Mouse (Mus musculus): ENCODE measurements around the gene Hmox2. TPM values are rescaled to one million over a fixed set of nuclear protein-coding genes. Genes with fewer than 3 reads are reported as not detected.

Gene Hmox2
- total and polyA plus RNA-seq, 2 experiments from 2014 or later: 36.0 to 101 TPM

DNA sequence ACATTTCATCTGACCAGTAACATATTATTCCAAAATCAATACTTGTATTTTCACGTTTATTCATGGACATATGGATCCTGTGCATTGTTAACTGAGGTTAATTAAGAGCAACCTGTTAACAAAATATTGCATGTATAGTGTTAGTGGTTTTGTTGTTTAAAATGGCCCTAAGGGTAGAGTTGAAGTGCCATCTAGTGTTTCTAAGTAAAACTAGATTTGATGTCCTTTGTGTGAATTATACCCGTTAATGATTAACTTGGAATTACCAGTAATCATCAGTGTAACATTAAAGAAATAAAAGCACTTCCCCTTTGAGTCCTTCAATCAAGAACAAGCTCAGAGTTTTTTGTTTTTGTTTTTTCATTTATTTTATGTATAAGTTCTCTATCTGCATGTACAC is 65.2 kb downstream of the Hmox2 start:
- peak; percentile 45 for TF ChIP-seq CTCF (IDR thresholded peaks at IDR 0.05; ENCODE audit: low read depth)
- no peaks in the 10 kb centered on the region for H3K9me3 ChIP-seq (ENCODE audit: low read length)
- no peaks in the 10 kb centered on the region for H3K27me3 ChIP-seq (ENCODE audit: insufficient read depth, low read length)
- no peak for ATAC-seq
- H3K9ac ChIP-seq (replicated peaks; ENCODE audit: low read length): no peak overlapping the region
- no peak overlapping the region for H3K4me2 ChIP-seq (ENCODE audit: low read depth, low read length)
- H3K36me3 ChIP-seq (ENCODE audit: insufficient read depth, low read length): no peaks in the 10 kb centered on the region
- 56% methylated on average over 2 of the region's 2 CpGs for WGBS
- H3K4me1 ChIP-seq (ENCODE audit: insufficient read depth, low read length): peaks cover 23% of the 10 kb centered on the region
- no peak overlapping the region for H3K27ac ChIP-seq
- no peak for DNase-seq (ENCODE audit: low spot score)
- no peak overlapping the region for H3K4me3 ChIP-seq (ENCODE audit: low read length)

- Histone ChIP-seq H3K9me3 (ENCODE audit: low read length) (no peaks in the 10 kb centered on the region), H3K27ac (no peak overlapping the region), H3K9ac (replicated peaks; ENCODE audit: low read length) (no peak overlapping the region), H3K4me1 (ENCODE audit: insufficient read depth, low read length) (no peaks in the 10 kb centered on the region), H3K27me3 (ENCODE audit: insufficient read depth, low read length) (no peaks in the 10 kb centered on the region), H3K36me3 (ENCODE audit: insufficient read depth, low read length) (no peaks in the 10 kb centered on the region), H3K4me3 (ENCODE audit: low read length) (no peak overlapping the region), H3K4me2 (ENCODE audit: low read depth, low read length) (no peak overlapping the region)
- no peak for TF ChIP-seq CTCF (IDR thresholded peaks at IDR 0.05; ENCODE audit: low read depth)
- 81% methylated on average over 4 of the region's 4 CpGs for WGBS
- ATAC-seq (no peak), DNase-seq (ENCODE audit: low spot score) (no peak)
Observed at GRCm38 (mm10) chr16:4796631-4797030, 70.5 kb downstream of the Hmox2 start.

Other genes with a start within 250 kb of the Hmox2 start
- gene Srl, start 184.5 kb upstream of the Hmox2 start, total RNA-seq (2014; rRNA removed): 28.3 and 50.6 TPM in 2 replicates
- gene Srl, start 184.5 kb upstream of the Hmox2 start, polyA plus RNA-seq (2015; fragmentation: Nextera tagmentation; extraction: Ambion mirVana): 8.7 and 10.6 TPM in 2 replicates
- gene Tfap4, start 166.5 kb upstream of the Hmox2 start, total RNA-seq (2014; rRNA removed): 7.8 and 9.3 TPM in 2 replicates
- 7.0 and 7.6 TPM in 2 replicates for gene Tfap4, start 166.5 kb upstream of the Hmox2 start, polyA plus RNA-seq (2015; fragmentation: Nextera tagmentation; extraction: Ambion mirVana)
- 25.8 and 28.2 TPM in 2 replicates for gene Glis2, start 131.6 kb upstream of the Hmox2 start, total RNA-seq (2014; rRNA removed)
- 12.0 and 12.5 TPM in 2 replicates for gene Glis2, start 131.6 kb upstream of the Hmox2 start, polyA plus RNA-seq (2015; fragmentation: Nextera tagmentation; extraction: Ambion mirVana)
- 25.4 and 88.3 TPM in 2 replicates for gene Pam16, start 101.4 kb upstream of the Hmox2 start, total RNA-seq (2014; rRNA removed)
- 135 and 140 TPM in 2 replicates for gene Pam16, start 101.4 kb upstream of the Hmox2 start, polyA plus RNA-seq (2015; fragmentation: Nextera tagmentation; extraction: Ambion mirVana)
- gene Vasn, start 86.4 kb upstream of the Hmox2 start, total RNA-seq (2014; rRNA removed): 18.4 and 18.8 TPM in 2 replicates
- gene Vasn, start 86.4 kb upstream of the Hmox2 start, polyA plus RNA-seq (2015; fragmentation: Nextera tagmentation; extraction: Ambion mirVana): 6.1 and 7.3 TPM in 2 replicates
- gene Dnaja3, start 86.4 kb upstream of the Hmox2 start, total RNA-seq (2014; rRNA removed): 49.6 and 50.6 TPM in 2 replicates
- 52.9 and 54.3 TPM in 2 replicates for gene Dnaja3, start 86.4 kb upstream of the Hmox2 start, polyA plus RNA-seq (2015; fragmentation: Nextera tagmentation; extraction: Ambion mirVana)
- 41.4 and 43.3 TPM in 2 replicates for gene Coro7, start 46.6 kb upstream of the Hmox2 start, total RNA-seq (2014; rRNA removed)
- 29.1 and 30.2 TPM in 2 replicates for gene Coro7, start 46.6 kb upstream of the Hmox2 start, polyA plus RNA-seq (2015; fragmentation: Nextera tagmentation; extraction: Ambion mirVana)
- gene Nmral1, start 7.0 kb upstream of the Hmox2 start, total RNA-seq (2014; rRNA removed): 30.7 and 31.8 TPM in 2 replicates
- 33.1 and 35.4 TPM in 2 replicates for gene Nmral1, start 7.0 kb upstream of the Hmox2 start, polyA plus RNA-seq (2015; fragmentation: Nextera tagmentation; extraction: Ambion mirVana)
- 147 and 148 TPM in 2 replicates for gene Cdip1, start 63.9 kb downstream of the Hmox2 start, total RNA-seq (2014; rRNA removed)
- gene Cdip1, start 63.9 kb downstream of the Hmox2 start, polyA plus RNA-seq (2015; fragmentation: Nextera tagmentation; extraction: Ambion mirVana): 133 and 135 TPM in 2 replicates
- 0.47 TPM in 1 of 2 replicates, not detected in the other for gene 4930562C15Rik, start 109.1 kb downstream of the Hmox2 start, total RNA-seq (2014; rRNA removed)
- 0.29 and 0.31 TPM in 2 replicates for gene 4930562C15Rik, start 109.1 kb downstream of the Hmox2 start, polyA plus RNA-seq (2015; fragmentation: Nextera tagmentation; extraction: Ambion mirVana)
- 37.6 and 38.8 TPM in 2 replicates for gene Ubald1, start 154.0 kb downstream of the Hmox2 start, total RNA-seq (2014; rRNA removed)
- 66.3 and 66.6 TPM in 2 replicates for gene Ubald1, start 154.0 kb downstream of the Hmox2 start, polyA plus RNA-seq (2015; fragmentation: Nextera tagmentation; extraction: Ambion mirVana)
- gene Mgrn1, start 159.9 kb downstream of the Hmox2 start, total RNA-seq (2014; rRNA removed): 217 and 235 TPM in 2 replicates
- 123 and 126 TPM in 2 replicates for gene Mgrn1, start 159.9 kb downstream of the Hmox2 start, polyA plus RNA-seq (2015; fragmentation: Nextera tagmentation; extraction: Ambion mirVana)
- gene Nudt16l1, start 212.4 kb downstream of the Hmox2 start, total RNA-seq (2014; rRNA removed): 29.8 and 43.0 TPM in 2 replicates
- gene Nudt16l1, start 212.4 kb downstream of the Hmox2 start, polyA plus RNA-seq (2015; fragmentation: Nextera tagmentation; extraction: Ambion mirVana): 119 and 121 TPM in 2 replicates
- 35.0 and 47.7 TPM in 2 replicates for gene Anks3, start 237.8 kb downstream of the Hmox2 start, total RNA-seq (2014; rRNA removed)
- 38.0 and 44.1 TPM in 2 replicates for gene Anks3, start 237.8 kb downstream of the Hmox2 start, polyA plus RNA-seq (2015; fragmentation: Nextera tagmentation; extraction: Ambion mirVana)